Mouse (Mus musculus) E14TG2a.4 (cell line): Measurements from ENCODE around the gene Kcna4.

ENCODE experiments used
- H3K27me3 ChIP-seq: 2 replicates; pipeline ENCODE4 v1.6.1; 2014; ENCODE audit warnings: low read length, control low read depth; ENCODE audit not compliant: insufficient read depth
- H3K36me3 ChIP-seq: 2 replicates; pipeline ENCODE4 v1.6.1; 2014; ENCODE audit warnings: low read length, control low read depth; ENCODE audit not compliant: insufficient read depth
- H3K4me1 ChIP-seq: replicated peaks from 2 replicates; pipeline ENCODE4 v1.6.1; 2014; ENCODE audit warnings: low read depth, low read length, control low read depth
- H3K4me3 ChIP-seq: replicated peaks from 2 replicates; pipeline ENCODE4 v1.5.1; 2014; ENCODE audit warnings: mild to moderate bottlenecking, low read length
- H3K9me3 ChIP-seq: 2 replicates; pipeline ENCODE4 v1.6.1; 2014; ENCODE audit warnings: low read length, control low read depth
- CTCF ChIP-seq: conservative IDR thresholded peaks from 2 replicates; pipeline ENCODE4 v1.5.1; 2014; ENCODE audit warnings: low read length
- NANOG ChIP-seq: IDR thresholded peaks from 2 replicates; pipeline ENCODE4 v1.6.1; 2014; ENCODE audit warnings: borderline replicate concordance, low read length, mixed read lengths
- POU5F1 ChIP-seq: IDR thresholded peaks from 2 replicates; pipeline ENCODE4 v1.6.1; 2014; ENCODE audit warnings: low read length, borderline replicate concordance

Kcna4 gene

DNA sequence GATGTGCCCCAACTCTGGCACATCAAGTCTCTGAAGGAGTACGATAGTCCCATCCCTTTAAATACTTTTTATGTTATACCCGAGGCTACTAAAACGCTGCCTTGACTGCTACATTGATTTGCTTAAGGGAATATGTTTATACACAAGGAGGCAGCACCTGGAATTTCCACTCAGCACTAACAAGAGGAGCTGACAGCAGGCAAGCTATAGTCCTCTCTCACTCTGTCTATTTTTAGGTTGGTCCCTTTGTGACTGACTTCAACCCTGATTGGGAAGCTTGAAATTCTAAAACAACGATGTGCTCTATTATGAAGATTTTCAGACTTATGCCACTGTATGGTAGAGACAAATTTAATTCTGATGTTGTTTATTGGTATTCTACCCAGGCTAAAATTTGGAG lies 15.6 kb downstream of the Kcna4 start:
- TF ChIP-seq CTCF = no peak
- no peak for TF ChIP-seq POU5F1
- TF ChIP-seq NANOG = no peak
- H3K36me3 ChIP-seq = no peaks in the 10 kb centered on the region
- H3K9me3 ChIP-seq = no peaks in the 10 kb centered on the region
- no peaks in the 10 kb centered on the region for H3K4me1 ChIP-seq
- H3K4me3 ChIP-seq = no peak overlapping the region
- H3K27me3 ChIP-seq = no peaks in the 10 kb centered on the region

DNA sequence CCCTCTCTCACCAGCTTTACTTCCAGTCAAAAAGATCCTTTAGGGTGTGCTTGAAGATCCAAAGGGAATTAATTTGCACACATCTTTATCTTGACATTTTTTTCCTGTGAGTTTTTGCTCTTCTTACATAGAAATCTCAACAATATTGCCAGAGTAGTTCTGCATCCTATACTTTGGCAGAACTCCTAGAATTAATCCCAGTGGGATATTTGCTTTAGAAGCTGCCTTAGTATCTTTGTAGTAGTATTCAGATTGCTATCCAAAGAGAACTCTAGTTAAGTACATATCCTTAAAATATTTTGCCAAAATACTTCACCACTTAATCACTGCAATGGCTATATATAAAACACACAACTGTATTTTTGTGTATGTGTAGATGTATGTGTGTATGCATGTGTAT lies 28.2 kb downstream of the Kcna4 start:
- no peaks in the 10 kb centered on the region for H3K4me1 ChIP-seq
- H3K36me3 ChIP-seq = no peaks in the 10 kb centered on the region
- no peaks in the 10 kb centered on the region for H3K9me3 ChIP-seq
- no peaks in the 10 kb centered on the region for H3K27me3 ChIP-seq
- H3K4me3 ChIP-seq = no peak overlapping the region
- TF ChIP-seq NANOG (no peak), POU5F1 (no peak)

GRCm38 (mm10) chr2:107321596-107322226 lies 31.3 kb downstream of the Kcna4 start:
- Histone ChIP-seq H3K4me3 (no peak overlapping the region), H3K4me1 (no peaks in the 10 kb centered on the region), H3K36me3 (no peaks in the 10 kb centered on the region), H3K9me3 (no peaks in the 10 kb centered on the region), H3K27me3 (no peaks in the 10 kb centered on the region)
- TF ChIP-seq POU5F1 = no peak
- TF ChIP-seq CTCF = no peak
- no peak for TF ChIP-seq NANOG

DNA sequence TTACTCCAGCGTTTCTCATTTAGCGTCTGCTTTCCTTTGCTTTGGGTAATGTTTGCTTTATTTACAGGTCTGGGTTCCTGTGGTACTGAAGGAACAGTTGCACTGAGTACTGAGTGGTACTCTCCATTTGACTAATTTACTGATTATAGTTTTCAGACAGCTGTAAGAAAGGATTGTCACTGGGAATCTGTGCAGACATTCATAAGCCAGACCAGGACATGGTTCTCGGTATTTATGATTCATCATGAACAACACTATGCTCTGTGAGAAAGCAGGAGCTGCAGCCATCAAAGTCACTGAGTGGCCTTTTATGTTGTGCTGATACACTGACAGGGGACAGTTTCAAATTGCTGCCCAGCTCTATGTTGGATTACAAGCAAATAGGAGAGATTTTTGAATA lies 33.7 kb downstream of the Kcna4 start:
- no peaks in the 10 kb centered on the region for H3K4me1 ChIP-seq
- H3K36me3 ChIP-seq = no peaks in the 10 kb centered on the region
- H3K9me3 ChIP-seq = no peaks in the 10 kb centered on the region
- no peak overlapping the region for H3K4me3 ChIP-seq
- TF ChIP-seq NANOG (no peak), POU5F1 (no peak), CTCF (no peak)
- H3K27me3 ChIP-seq = no peaks in the 10 kb centered on the region

GRCm38 (mm10) chr2:107327276-107327675 lies 36.8 kb downstream of the Kcna4 start:
- Histone ChIP-seq H3K4me1 (no peaks in the 10 kb centered on the region), H3K36me3 (no peaks in the 10 kb centered on the region), H3K27me3 (no peaks in the 10 kb centered on the region), H3K4me3 (no peak overlapping the region), H3K9me3 (no peaks in the 10 kb centered on the region)
- TF ChIP-seq CTCF = no peak
- no peak for TF ChIP-seq NANOG
- TF ChIP-seq POU5F1 = no peak

DNA sequence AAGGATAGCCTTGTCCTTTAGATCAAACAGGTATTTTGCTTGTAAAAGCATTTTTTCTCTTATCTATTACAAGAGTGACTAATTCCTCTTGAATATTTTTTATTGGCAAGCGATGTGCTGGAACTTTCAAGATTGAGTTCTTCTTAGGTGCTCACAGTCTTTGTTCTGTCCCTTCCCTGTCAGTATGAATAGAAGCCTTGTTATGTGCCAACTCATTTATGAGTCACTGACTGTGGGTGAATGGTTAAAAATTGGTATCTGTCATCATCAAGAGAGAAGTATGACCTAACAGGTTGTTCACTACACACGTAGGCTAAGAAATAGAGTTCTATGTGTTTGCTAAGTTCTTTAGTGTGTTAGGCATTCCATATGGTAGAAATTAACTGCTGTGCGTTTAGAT lies 50.9 kb downstream of the Kcna4 start:
- TF ChIP-seq CTCF = no peak
- no peak for TF ChIP-seq NANOG
- no peak for TF ChIP-seq POU5F1
- no peaks in the 10 kb centered on the region for H3K27me3 ChIP-seq
- H3K36me3 ChIP-seq = no peaks in the 10 kb centered on the region
- no peaks in the 10 kb centered on the region for H3K4me1 ChIP-seq
- H3K4me3 ChIP-seq = no peak overlapping the region
- H3K9me3 ChIP-seq = no peaks in the 10 kb centered on the region

DNA sequence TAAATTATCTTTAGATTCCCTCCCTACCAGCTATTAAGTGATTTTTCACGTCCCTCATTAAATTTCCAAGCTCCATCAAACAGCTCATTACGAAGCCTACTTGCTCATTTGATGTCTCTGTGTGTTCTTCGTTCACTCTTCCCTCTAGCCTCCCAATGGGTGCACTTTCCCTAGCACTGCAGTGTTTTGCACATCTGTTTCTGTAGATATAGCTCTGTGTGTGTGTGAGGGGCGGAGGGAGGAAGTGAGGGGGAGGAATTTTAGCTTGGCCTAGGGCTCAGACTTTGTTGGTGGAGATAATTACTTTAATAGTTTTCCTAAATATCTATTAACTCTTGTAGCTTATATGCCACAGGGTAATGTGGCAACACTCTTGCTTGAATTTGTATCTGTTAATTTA lies 54.4 kb downstream of the Kcna4 start:
- TF ChIP-seq POU5F1 = no peak
- no peak for TF ChIP-seq CTCF
- TF ChIP-seq NANOG = no peak
- Histone ChIP-seq H3K9me3 (no peaks in the 10 kb centered on the region), H3K4me1 (no peaks in the 10 kb centered on the region), H3K36me3 (no peaks in the 10 kb centered on the region), H3K4me3 (no peak overlapping the region), H3K27me3 (no peaks in the 10 kb centered on the region)

DNA sequence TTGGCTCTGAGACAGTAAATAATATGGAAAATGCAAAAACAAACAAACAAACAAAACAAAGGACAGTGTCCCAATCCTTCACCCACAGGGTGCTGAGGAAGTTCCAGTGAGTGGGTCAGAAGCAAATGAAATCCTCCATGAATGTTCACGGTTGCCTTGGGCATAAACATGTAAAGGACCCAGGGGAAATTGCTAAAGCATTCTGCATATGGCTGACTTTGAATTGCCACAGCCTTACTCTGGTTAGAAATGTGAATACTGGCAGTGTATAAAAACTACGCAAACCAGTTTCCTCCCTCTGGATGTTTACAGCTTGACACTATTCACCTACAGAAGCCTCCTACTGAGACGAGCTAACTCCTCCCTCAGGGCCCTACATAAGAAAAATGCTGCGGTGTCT lies 54.9 kb downstream of the Kcna4 start:
- Histone ChIP-seq H3K4me1 (no peaks in the 10 kb centered on the region), H3K36me3 (no peaks in the 10 kb centered on the region), H3K9me3 (no peaks in the 10 kb centered on the region), H3K27me3 (no peaks in the 10 kb centered on the region), H3K4me3 (no peak overlapping the region)
- TF ChIP-seq NANOG (no peak), CTCF (no peak)
